Mouse (Mus musculus): Measurements from ENCODE around the gene Zfp691. TPM values are rescaled to one million over a fixed set of nuclear protein-coding genes. Genes with fewer than 3 reads are reported as not detected.
A peak's percentile ranks its signal among the peaks of the same experiment; 100 is the strongest.

Zfp691 gene
- total and polyA plus RNA-seq, 3 experiments: 6.7 to 9.9 TPM; not detected in 1

GRCm38 (mm10) chr4:119172919-119173650, 910 bp downstream of the Zfp691 start:
- peaks cover 0 to 8% of the 10 kb centered on the region in 2 experiments; a peak in 2 of 4 replicates for H3K4me1 ChIP-seq (ENCODE audit: control insufficient read depth in 1 of 2, insufficient read depth in 2 of 2, low read length in 2 of 2)
- H3K4me3 ChIP-seq (ENCODE audit: control insufficient read depth in 1 of 2, insufficient read depth in 1 of 2, low read depth in 2 of 2, low read length in 2 of 2): peak overlapping the region; percentile 72 to 98
- H3K36me3 ChIP-seq (ENCODE audit: control insufficient read depth in 1 of 2, insufficient read depth in 2 of 2, low read length in 2 of 2): peaks cover 0 to 7% of the 10 kb centered on the region in 2 experiments; a peak in 3 of 4 replicates
- peak overlapping the region; percentile 77 for H3K9ac ChIP-seq (ENCODE audit: control insufficient read depth, low read depth, low read length, poor library complexity, severe bottlenecking)
- peak; percentile 63 for DNase-seq (ENCODE audit: low read depth, low spot score)
- TF ChIP-seq CTCF (IDR thresholded peaks at IDR 0.05 in 2 of 3, conservative IDR thresholded peaks at IDR 0.05 in 1 of 3; ENCODE audit: control insufficient read depth in 1 of 3, insufficient read depth in 1 of 3, low read depth in 2 of 3, low read length in 3 of 3, poor library complexity in 1 of 3, severe bottlenecking in 1 of 3): no peak
- TF ChIP-seq BHLHE40 (IDR thresholded peaks at IDR 0.05; ENCODE audit: borderline replicate concordance, low read depth, low read length): peak; percentile 37; the same call in 1 of the 2 replicates
- no peak for TF ChIP-seq GATA1 (IDR thresholded peaks at IDR 0.05; ENCODE audit: low read depth, low read length)
- TF ChIP-seq JUND (IDR thresholded peaks at IDR 0.05; ENCODE audit: low read depth, low read length): no peak
- TF ChIP-seq ETS1 (IDR thresholded peaks at IDR 0.05; ENCODE audit: low read depth, low read length): no peak
- no peak for TF ChIP-seq UBTF (IDR thresholded peaks at IDR 0.05; ENCODE audit: borderline replicate concordance, insufficient read depth, low read depth, low read length)
- TF ChIP-seq MAX (IDR thresholded peaks at IDR 0.05; ENCODE audit: low read length): no peak
- TF ChIP-seq POLR2AphosphoS2 (IDR thresholded peaks at IDR 0.05; ENCODE audit: low read length): no peak
- peak; percentile 85 for TF ChIP-seq ZKSCAN1 (IDR thresholded peaks at IDR 0.05; ENCODE audit: low read depth, low read length)
- no peak for TF ChIP-seq POLR2AphosphoS5 (IDR thresholded peaks at IDR 0.05; ENCODE audit: borderline replicate concordance, low read depth, low read length)
- TF ChIP-seq MAFK (IDR thresholded peaks at IDR 0.05; ENCODE audit: borderline replicate concordance, low read depth, low read length): no peak
- no peak for TF ChIP-seq USF2 (IDR thresholded peaks at IDR 0.05; ENCODE audit: borderline replicate concordance in 1 of 2, insufficient read depth in 1 of 2, low read depth in 1 of 2, low read length in 2 of 2)
- no peak for TF ChIP-seq TAL1 (IDR thresholded peaks at IDR 0.05; ENCODE audit: low read length)
- no peak for TF ChIP-seq ELF1 (IDR thresholded peaks at IDR 0.05; ENCODE audit: low read depth, low read length)
- TF ChIP-seq USF1 (IDR thresholded peaks at IDR 0.05; ENCODE audit: low read depth, low read length): peak; percentile 24; the same call in 1 of the 2 replicates
- TF ChIP-seq ZMIZ1 (IDR thresholded peaks at IDR 0.05; ENCODE audit: low read depth, low read length): no peak
- TF ChIP-seq ZC3H11A (IDR thresholded peaks at IDR 0.05; ENCODE audit: low read depth, low read length): no peak
- TF ChIP-seq MXI1 (IDR thresholded peaks at IDR 0.05; ENCODE audit: low read depth, low read length): peak; percentile 10; the same call in 1 of the 2 replicates
- TF ChIP-seq MYC (IDR thresholded peaks at IDR 0.05; ENCODE audit: low read depth, low read length): no peak
- TF ChIP-seq KAT2A (conservative IDR thresholded peaks at IDR 0.05; ENCODE audit: low read depth, low read length): no peak
- TF ChIP-seq CHD1 (IDR thresholded peaks at IDR 0.05; ENCODE audit: low read depth, low read length): no peak
- TF ChIP-seq GABPA (IDR thresholded peaks at IDR 0.05; ENCODE audit: low read depth, low read length): no peak
- no peak for TF ChIP-seq NELFE (IDR thresholded peaks at IDR 0.05; ENCODE audit: low read depth, low read length)
- TF ChIP-seq MAZ (IDR thresholded peaks at IDR 0.05; ENCODE audit: low read depth, low read length): no peak
- TF ChIP-seq TCF12 (IDR thresholded peaks at IDR 0.05; ENCODE audit: low read depth, low read length): no peak
- no peak for TF ChIP-seq RCOR1 (IDR thresholded peaks at IDR 0.05; ENCODE audit: low read depth, low read length)
- no peak overlapping the region for H3K27ac ChIP-seq (ENCODE audit: control insufficient read depth, low read depth, low read length)
- no peaks in the 10 kb centered on the region for H3K27me3 ChIP-seq (ENCODE audit: control insufficient read depth in 1 of 2, insufficient read depth in 2 of 2, low read length in 2 of 2)
- H3K9me3 ChIP-seq (replicated peaks; ENCODE audit: insufficient read depth, low read length): no peaks in the 10 kb centered on the region
- peaks cover 10% of the 10 kb centered on the region for H3K79me2 ChIP-seq (ENCODE audit: control insufficient read depth, insufficient read depth, low read length, poor library complexity)
